Mouse (Mus musculus): Measurements from ENCODE around the gene 1700025G04Rik.

Gene 1700025G04Rik

DNA sequence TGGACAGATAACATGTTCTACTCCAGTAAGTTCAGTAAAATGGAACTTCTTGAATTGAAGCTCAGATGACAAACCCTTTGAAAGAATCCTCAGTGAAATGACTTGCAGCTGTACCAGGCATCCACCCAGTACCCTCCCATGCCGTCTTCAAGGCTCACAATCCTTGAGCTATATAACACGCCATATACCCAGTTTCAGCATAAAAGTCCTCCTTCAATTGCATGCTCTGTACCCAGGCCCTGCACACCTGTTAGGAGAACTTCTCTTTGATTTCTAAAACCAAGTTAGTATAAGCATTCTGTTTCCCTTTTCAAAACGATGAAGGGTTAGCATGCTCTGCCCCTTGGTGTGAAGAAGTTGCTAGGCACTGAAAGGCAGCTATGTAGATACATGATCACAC lies 56.2 kb downstream of the 1700025G04Rik start:
- in situ Hi-C loops (cut with MboI, MseI): loop anchor here (5.0 kb wide), 1 partner anchor 51 kb away; no protein-coding TSS in a partner anchor

DNA sequence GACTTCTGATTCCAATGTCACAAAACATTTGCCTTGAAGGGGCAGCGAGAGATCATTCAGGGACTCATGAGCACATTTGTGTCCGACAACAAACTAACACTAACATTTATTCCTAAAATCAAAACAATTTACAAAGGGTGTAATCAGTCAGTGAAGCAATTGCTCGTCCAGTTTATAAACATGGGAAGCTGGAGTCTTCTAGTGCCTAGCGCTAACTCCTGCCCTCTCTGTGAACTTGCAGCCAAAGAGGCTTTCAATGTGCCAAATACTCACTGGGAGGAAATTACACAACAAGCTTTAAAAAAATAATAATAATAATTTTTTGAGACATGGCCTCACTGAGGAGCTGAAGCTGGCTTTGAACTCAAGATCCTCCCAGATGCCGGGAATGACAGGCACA lies 57.8 kb downstream of the 1700025G04Rik start:
- in situ Hi-C loops (cut with MboI, MseI): loop anchor here (5.0 kb wide), 1 partner anchor 50 kb away; no protein-coding TSS in a partner anchor

DNA sequence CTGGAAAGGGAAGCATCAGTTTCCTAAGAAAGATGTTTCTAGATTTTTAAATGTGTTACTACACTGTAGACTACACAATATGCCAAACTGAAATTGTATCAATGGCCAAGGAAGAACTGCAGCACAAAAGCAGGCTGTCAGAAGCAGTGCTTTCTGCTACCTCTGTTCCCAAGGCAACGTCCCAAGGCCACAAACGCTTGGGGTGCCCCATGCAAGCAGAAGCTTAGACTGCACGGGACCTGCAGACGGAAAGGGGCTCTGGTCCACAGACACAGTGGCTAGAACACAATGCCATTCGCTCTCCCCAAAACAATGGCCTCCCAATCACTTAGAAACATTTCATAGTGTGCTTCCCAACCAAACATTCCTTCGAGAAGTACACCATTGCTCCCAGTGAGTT lies 59.4 kb downstream of the 1700025G04Rik start:
- in situ Hi-C loops (cut with MboI, MseI): loop anchor here (5.0 kb wide), 1 partner anchor 48 kb away; no protein-coding TSS in a partner anchor

- in situ Hi-C loops (cut with MboI, MseI): no loop called here
Measured at GRCm38 (mm10) chr1:152028718-152029117, 61.2 kb downstream of the 1700025G04Rik start.

DNA sequence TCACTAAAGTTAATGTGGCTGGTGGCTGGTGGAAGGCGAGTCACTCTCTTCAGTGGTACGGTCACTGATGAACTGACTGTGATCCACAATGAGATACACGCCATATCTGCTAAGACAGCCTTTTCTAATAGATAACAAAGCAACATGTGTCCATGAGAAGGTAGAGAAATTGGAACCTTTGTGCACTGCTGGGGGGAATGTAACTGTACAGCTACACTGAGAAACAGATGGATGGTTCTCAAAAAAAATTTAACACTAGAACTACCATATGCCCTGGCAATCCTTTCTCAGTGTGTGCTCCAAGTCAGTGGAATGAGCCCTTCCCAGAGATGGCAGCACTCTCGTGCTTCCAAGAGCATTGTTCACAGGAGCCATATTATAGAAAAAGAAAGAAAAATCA lies 63.2 kb downstream of the 1700025G04Rik start:
- in situ Hi-C loops (cut with MboI, MseI): no loop called here

GRCm38 (mm10) chr1:152025308-152025707 lies 64.6 kb downstream of the 1700025G04Rik start:
- in situ Hi-C loops (cut with MboI, MseI): no loop called here

- in situ Hi-C loops (cut with MboI, MseI): no loop called here
Measured at GRCm38 (mm10) chr1:152024019-152024787, 65.7 kb downstream of the 1700025G04Rik start.

- in situ Hi-C loops (cut with MboI, MseI): no loop called here
Measured at GRCm38 (mm10) chr1:152020812-152021211, 69.1 kb downstream of the 1700025G04Rik start.

DNA sequence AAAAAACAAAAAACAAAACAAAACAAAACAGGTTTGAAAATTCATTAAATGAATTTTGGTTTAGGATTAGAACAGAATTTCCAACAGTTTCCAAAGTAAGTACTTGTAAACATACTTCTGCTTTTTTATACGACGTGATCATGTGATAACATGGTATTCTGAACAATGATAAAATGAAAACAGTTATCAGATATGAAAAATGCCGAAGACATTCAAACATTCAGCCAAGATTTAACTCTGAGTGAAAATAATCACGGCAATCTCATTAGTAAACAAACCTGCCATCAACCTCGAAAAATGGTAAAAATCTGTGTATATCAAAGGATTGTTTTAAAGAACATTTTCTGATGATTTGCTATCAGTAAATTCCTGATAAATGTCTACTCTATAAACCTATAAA lies 69.9 kb downstream of the 1700025G04Rik start:
- in situ Hi-C loops (cut with MboI, MseI): no loop called here

GRCm38 (mm10) chr1:152019196-152019595 lies 70.7 kb downstream of the 1700025G04Rik start:
- in situ Hi-C loops (cut with MboI, MseI): no loop called here

DNA sequence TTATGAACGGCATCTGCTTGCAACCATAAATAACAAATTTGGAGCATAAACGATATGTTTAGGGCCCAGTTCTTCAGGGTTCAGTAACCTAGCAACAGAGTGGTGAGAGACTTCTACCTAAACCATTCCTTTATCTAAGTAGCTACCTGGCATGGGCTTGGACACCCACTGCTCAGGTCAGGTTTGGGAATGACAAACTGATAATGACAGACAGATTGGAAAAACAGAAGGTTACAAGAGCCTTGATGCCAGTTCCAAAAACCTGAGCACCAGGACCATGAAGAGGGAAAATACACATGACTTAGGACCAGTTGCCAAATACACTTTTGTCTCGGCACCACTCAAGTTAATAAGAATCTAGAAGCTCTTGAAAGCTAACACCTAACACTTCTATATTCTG lies 71.6 kb downstream of the 1700025G04Rik start:
- in situ Hi-C loops (cut with MboI, MseI): no loop called here

- in situ Hi-C loops (cut with MboI, MseI): no loop called here
Measured at GRCm38 (mm10) chr1:152016663-152017062, 73.3 kb downstream of the 1700025G04Rik start.

- in situ Hi-C loops (cut with MboI, MseI): no loop called here
Measured at GRCm38 (mm10) chr1:152015555-152016125, 74.3 kb downstream of the 1700025G04Rik start.

DNA sequence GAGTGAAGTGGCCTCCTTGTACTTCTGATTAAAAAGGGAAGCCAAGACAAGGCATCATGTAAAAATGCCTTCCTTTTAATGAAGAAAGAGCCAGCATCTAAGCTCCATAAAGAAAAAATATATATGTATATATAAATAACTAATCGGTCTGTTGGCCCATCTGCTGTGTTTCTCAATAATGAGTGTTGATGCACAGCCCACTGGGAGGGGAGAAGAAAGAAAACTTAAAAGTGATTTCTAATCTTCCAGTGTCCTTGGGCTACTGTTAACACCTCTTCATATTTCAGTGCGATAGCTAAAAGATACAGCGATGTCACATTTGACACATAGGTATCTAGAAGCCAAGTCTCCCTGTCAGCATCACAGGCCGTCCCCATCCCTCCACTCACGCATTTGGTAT lies 78.2 kb downstream of the 1700025G04Rik start:
- in situ Hi-C loops (cut with MboI, MseI): no loop called here

- in situ Hi-C loops (cut with MboI, MseI): no loop called here
Measured at GRCm38 (mm10) chr1:152010251-152010980, 79.5 kb downstream of the 1700025G04Rik start.

DNA sequence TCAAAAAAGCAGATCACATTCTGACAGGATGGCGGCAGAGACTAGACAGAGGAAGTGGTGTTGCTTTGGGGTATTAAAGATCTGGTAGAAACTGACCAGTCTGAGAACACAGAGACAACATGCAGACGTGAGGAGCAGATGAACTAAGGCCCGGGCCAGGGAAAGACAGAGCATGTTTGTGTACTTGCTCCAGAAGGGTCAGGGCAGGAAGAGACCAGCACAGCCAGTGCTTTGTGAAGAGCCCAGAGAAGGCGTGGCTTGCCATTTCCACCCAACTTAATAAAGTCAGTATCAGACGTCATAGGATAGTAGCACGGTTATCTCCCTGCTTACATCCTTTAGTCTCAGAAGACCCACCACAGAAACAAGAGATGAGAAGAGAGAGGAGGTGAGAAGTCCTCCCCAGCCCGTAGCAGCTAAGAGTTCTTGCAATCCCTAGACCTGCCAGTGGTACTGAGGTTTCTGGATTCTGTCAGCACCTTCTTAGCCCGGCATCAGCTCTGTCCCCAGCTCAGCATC lies 81.4 kb downstream of the 1700025G04Rik start:
- in situ Hi-C loops (cut with MboI, MseI): no loop called here

DNA sequence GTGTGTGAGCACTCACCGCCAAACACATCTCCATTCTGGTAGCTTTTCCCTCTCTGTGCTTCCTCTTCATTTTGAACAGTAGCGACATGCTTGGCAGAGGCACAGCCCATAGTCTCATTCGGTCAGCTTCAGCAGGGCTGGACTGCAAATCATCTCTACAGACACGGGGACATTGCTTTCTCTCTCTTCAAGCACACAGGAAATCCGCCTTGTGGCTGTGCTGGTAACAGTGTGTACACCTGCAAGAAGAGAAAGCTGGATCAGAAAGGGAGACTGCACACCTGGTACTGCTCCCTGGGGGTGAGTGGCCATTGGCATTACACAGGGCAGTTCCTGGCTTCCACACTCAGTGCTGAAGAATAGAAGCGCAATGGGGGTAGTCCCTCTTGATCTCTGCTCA lies 83.4 kb downstream of the 1700025G04Rik start:
- in situ Hi-C loops (cut with MboI, MseI): no loop called here

DNA sequence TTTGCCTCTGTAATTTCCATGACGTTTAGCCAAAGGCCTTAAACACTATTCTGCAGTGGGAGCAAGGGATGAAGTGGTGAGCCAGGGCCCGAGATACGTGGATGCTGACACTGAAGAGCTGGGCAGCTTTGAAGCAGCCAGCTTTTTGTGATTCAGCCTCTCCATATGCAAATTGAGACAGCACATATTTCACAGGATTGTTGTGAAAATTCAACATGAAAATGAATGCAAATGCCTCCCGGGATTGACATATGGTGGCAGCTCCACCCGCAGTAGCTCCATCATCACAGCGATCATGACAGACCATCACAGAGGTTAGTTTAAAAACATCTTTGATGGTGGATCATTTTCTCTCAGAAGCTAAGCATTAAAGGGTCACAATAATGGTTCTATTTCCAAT lies 85.4 kb downstream of the 1700025G04Rik start:
- in situ Hi-C loops (cut with MboI, MseI): no loop called here

DNA sequence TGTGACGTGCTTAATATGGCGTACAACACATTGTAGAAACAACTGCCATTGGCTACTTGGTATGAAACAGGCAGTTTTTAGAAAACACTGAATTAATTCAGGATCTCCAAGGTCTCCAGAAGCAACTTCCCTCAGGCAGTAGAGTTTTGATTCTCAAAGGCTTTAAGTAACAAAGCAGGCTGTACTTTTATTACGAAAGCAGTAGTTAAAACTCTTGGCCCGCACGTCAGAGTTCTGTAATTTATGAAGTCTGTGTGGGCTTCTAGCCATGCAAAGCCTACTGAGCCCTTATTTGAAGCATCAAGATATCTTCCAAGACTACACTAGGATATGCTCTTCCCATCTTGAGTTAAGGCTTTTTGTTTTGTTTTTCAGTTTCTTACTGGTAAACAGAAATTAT lies 89.5 kb downstream of the 1700025G04Rik start:
- in situ Hi-C loops (cut with MboI, MseI): no loop called here

DNA sequence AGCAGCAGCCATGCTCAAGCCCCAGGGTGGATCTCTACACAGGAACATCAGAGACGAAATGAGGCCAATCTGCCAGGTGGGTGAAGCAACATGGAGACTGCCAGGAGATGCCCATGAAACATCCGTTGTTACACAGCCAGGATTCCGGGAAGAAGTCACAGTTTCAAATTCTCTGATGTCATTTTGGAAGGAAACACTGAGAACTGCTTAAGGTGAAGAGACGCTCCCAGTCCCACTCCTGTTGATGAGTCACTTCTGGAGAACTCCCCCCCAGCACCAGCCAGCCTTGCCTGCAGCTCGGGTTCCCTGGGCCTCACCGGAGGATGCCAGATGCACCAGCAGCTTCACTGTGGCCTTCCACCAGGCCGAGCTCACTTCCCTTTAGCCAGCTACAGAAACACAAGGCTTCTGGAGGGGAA lies 90.5 kb downstream of the 1700025G04Rik start:
- in situ Hi-C loops (cut with MboI, MseI): no loop called here

DNA sequence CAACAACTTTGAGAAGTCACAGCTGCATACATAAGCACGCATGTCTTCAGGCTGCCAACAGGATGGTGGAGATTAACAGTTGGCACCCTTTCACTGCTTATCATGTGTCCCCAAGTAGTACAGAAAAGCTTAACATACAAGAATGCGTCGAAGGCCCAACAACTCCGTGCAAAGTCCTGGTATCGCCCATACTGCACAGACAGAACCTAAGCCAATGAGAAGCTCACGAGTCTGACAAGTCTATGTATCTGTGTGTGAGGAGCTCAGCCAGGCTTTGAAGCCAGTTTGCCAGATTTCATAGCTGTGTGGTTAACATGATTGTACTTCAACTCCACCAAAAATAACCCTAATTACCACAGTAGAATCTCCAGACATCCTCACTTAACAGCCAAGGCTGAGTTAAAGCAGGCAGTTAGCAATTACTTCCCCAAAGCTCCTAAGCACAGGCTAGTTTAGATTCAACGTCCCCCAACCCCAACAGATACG lies 91.2 kb downstream of the 1700025G04Rik start:
- in situ Hi-C loops (cut with MboI, MseI): no loop called here

GRCm38 (mm10) chr1:151997591-151997990 lies 92.3 kb downstream of the 1700025G04Rik start:
- in situ Hi-C loops (cut with MboI, MseI): no loop called here

Measured in T-helper 2 cell (primary cell).